Mouse (Mus musculus) kidney, adult 2 months (tissue): ENCODE measurements around the gene Defb48. TPM values are rescaled to one million over a fixed set of nuclear protein-coding genes. Genes with fewer than 3 reads are reported as not detected.

ENCODE experiments used
- DNase-seq: peaks from one replicate; pipeline ENCODE4 v3.0.0; 2021
- H3K27ac ChIP-seq: fragments of 200-500 bp; 2 replicates; pipeline ENCODE4 v1.5.1; 2012; ENCODE audit warnings: low read depth, low read length, control low read depth, inconsistent platforms; ENCODE audit not compliant: insufficient read depth
- H3K27me3 ChIP-seq: fragments of 200-500 bp; replicated peaks from 2 replicates; pipeline ENCODE4 v1.6.1; 2012; ENCODE audit warnings: mild to moderate bottlenecking, moderate library complexity, low read length, inconsistent platforms; ENCODE audit not compliant: control insufficient read depth, insufficient read depth
- H3K36me3 ChIP-seq: fragments of 200-500 bp; 2 replicates; pipeline ENCODE4 v1.6.1; 2012; ENCODE audit warnings: mild to moderate bottlenecking, moderate library complexity, low read length, inconsistent platforms; ENCODE audit not compliant: control insufficient read depth, insufficient read depth
- H3K4me1 ChIP-seq: fragments of 200-500 bp; 2 replicates; pipeline ENCODE4 v1.6.1; 2011; ENCODE audit warnings: low read length; ENCODE audit not compliant: control insufficient read depth, insufficient read depth
- H3K4me3 ChIP-seq: fragments of 200-500 bp; 2 replicates; pipeline ENCODE4 v1.5.1; 2011; ENCODE audit warnings: mild to moderate bottlenecking, low read depth, low read length, control low read depth; ENCODE audit not compliant: insufficient read depth
- CTCF ChIP-seq: fragments of 200-500 bp; conservative IDR thresholded peaks from 2 replicates; pipeline ENCODE4 v1.5.1; 2011; ENCODE audit warnings: low read depth, mild to moderate bottlenecking, control low read depth, low read length, moderate library complexity, mixed read lengths; ENCODE audit not compliant: insufficient read depth, insufficient read length
- POLR2A ChIP-seq: fragments of 200-500 bp; IDR thresholded peaks from one replicate; pipeline ENCODE4 v1.6.1; 2011; ENCODE audit warnings: low read depth, low read length, control low read depth
- WGBS: fragments of 180-500 bp; shearing (Covaris S2); methylation state at CpG from one replicate; pipeline ENCODE4 v1.1.7; 2018; 5-methylcytosine and 5-hydroxymethylcytosine counted together
- polyA plus RNA-seq: library from polyadenylated mRNA; depleted of rRNA; stranded (reverse); fragments of >200 nt; gene quantifications from 2 replicates; pipeline ENCODE4 v1.2.3, GENCODE M21; 2012; rRNA removed

The Defb48 gene
- polyA plus RNA-seq, result not detected in 2 replicates

GRCm38 (mm10) chr14:62984410-62984809 is at the start of gene Defb48:
Gene Defb48 (minus strand): TSS chr14:62984510.
- Histone ChIP-seq H3K4me3 (no peak within 1 kb of the TSS), H3K4me1 (no peaks in the 10 kb centered on the region), H3K36me3 (no peaks in the 10 kb centered on the region), H3K27me3 (no peaks in the 10 kb centered on the region), H3K27ac (no peak within 1 kb of the TSS)
- DNase-seq, result no peak
- TF ChIP-seq POLR2A (no peak), CTCF (no peak)
- WGBS, result 82% methylated on average over 1 of the region's 1 CpGs

GRCm38 (mm10) chr14:63020524-63021156 is 36.3 kb upstream of the Defb48 start:
- H3K4me1 ChIP-seq, result no peaks in the 10 kb centered on the region
- H3K4me3 ChIP-seq, result no peak overlapping the region
- TF ChIP-seq CTCF (no peak), POLR2A (no peak)
- H3K36me3 ChIP-seq, result no peaks in the 10 kb centered on the region
- DNase-seq, result no peak
- no peaks in the 10 kb centered on the region for H3K27me3 ChIP-seq
- 58% methylated on average over 6 of the region's 6 CpGs for WGBS
- H3K27ac ChIP-seq, result no peak overlapping the region

- TF ChIP-seq POLR2A (no peak), CTCF (no peak)
- no peak for DNase-seq
- 76% methylated on average over 4 of the region's 4 CpGs for WGBS
- H3K27ac ChIP-seq, result no peak overlapping the region
- H3K36me3 ChIP-seq, result no peaks in the 10 kb centered on the region
- no peak overlapping the region for H3K4me3 ChIP-seq
- no peaks in the 10 kb centered on the region for H3K27me3 ChIP-seq
- no peaks in the 10 kb centered on the region for H3K4me1 ChIP-seq
Observed at GRCm38 (mm10) chr14:63014667-63015066, 30.4 kb upstream of the Defb48 start.

- no peaks in the 10 kb centered on the region for H3K4me1 ChIP-seq
- no peak overlapping the region for H3K27ac ChIP-seq
- DNase-seq, result no peak
- TF ChIP-seq POLR2A (no peak), CTCF (no peak)
- H3K27me3 ChIP-seq, result no peaks in the 10 kb centered on the region
- H3K36me3 ChIP-seq, result no peaks in the 10 kb centered on the region
- no peak overlapping the region for H3K4me3 ChIP-seq
- WGBS, result 62% methylated on average over 4 of the region's 4 CpGs
Observed at GRCm38 (mm10) chr14:63013082-63013481, 28.8 kb upstream of the Defb48 start.

- TF ChIP-seq CTCF (no peak), POLR2A (no peak)
- DNase-seq, result no peak
- no peaks in the 10 kb centered on the region for H3K27me3 ChIP-seq
- no peaks in the 10 kb centered on the region for H3K36me3 ChIP-seq
- 95% methylated on average over 5 of the region's 5 CpGs for WGBS
- H3K27ac ChIP-seq, result no peak within 1 kb of the TSS
- H3K4me3 ChIP-seq, result no peak within 1 kb of the TSS
- no peaks in the 10 kb centered on the region for H3K4me1 ChIP-seq
Observed at GRCm38 (mm10) chr14:63011471-63011870, 27.2 kb upstream of the Defb48 start, which contains the start of gene Defb43. Gene Defb43 (plus strand): TSS chr14:63011771.

- TF ChIP-seq CTCF (no peak), POLR2A (no peak)
- Histone ChIP-seq H3K27me3 (no peaks in the 10 kb centered on the region), H3K36me3 (no peaks in the 10 kb centered on the region), H3K4me3 (no peak overlapping the region), H3K27ac (no peak overlapping the region), H3K4me1 (no peaks in the 10 kb centered on the region)
- WGBS, result 29% methylated on average over 2 of the region's 2 CpGs
- DNase-seq, result no peak
Observed at GRCm38 (mm10) chr14:63002588-63002987, 18.3 kb upstream of the Defb48 start.

- TF ChIP-seq POLR2A, result no peak
- TF ChIP-seq CTCF, result no peak
- no peak for DNase-seq
- Histone ChIP-seq H3K27ac (no peak overlapping the region), H3K27me3 (no peaks in the 10 kb centered on the region), H3K4me1 (no peaks in the 10 kb centered on the region), H3K4me3 (no peak overlapping the region), H3K36me3 (no peaks in the 10 kb centered on the region)
- 78% methylated on average over 4 of the region's 4 CpGs for WGBS
Observed at GRCm38 (mm10) chr14:62998977-62999376, 14.7 kb upstream of the Defb48 start.

GRCm38 (mm10) chr14:62997777-62998176 is 13.5 kb upstream of the Defb48 start, which contains the start of gene Defb47:
Gene Defb47 (plus strand): TSS chr14:62998077.
- TF ChIP-seq CTCF (no peak), POLR2A (no peak)
- 41% methylated on average over 8 of the region's 8 CpGs for WGBS
- H3K4me1 ChIP-seq, result no peaks in the 10 kb centered on the region
- no peak for DNase-seq
- no peaks in the 10 kb centered on the region for H3K36me3 ChIP-seq
- no peaks in the 10 kb centered on the region for H3K27me3 ChIP-seq
- H3K4me3 ChIP-seq, result no peak within 1 kb of the TSS
- no peak within 1 kb of the TSS for H3K27ac ChIP-seq
